In genomic region chr4:137809999-137810398, GRCm38 (mm10) we compare ENCODE assay signal across 27 mouse cellular contexts. TPM values are rescaled to one million over a fixed set of nuclear protein-coding genes. Genes with fewer than 3 reads are reported as not detected.
"Had no signal": no experiment of that assay in that cellular context is flagged by ENCODE, and none has a peak within 500 bp of the region (broad histone marks: within the 10 kb centered on the region; RNA-seq: fewer than 3 reads in every experiment).

No protein-coding gene starts in this region.

- H3K9ac ChIP-seq: forebrain, postnatal 0 days; heart, embryonic 12.5 days; hindbrain, embryonic 12.5 days; hindbrain, embryonic 14.5 days; intestine, embryonic 15.5 days; limb, embryonic 12.5 days; liver, embryonic 13.5 days; liver, embryonic 15.5 days had no signal

- H3K4me2 ChIP-seq: heart, embryonic 12.5 days; hindbrain, embryonic 12.5 days; hindbrain, embryonic 14.5 days; intestine, embryonic 15.5 days; limb, embryonic 12.5 days; liver, embryonic 13.5 days; liver, embryonic 15.5 days had no signal

- DNase-seq: forebrain, postnatal 0 days; gastrocnemius, postnatal 10 days; heart, adult 18-20 months; heart, postnatal 10 days; heart, postnatal 4 days; kidney, adult 18-20 months; kidney, adult 8-10 months; kidney, postnatal 10 days; kidney, postnatal 25 days; kidney, postnatal 4 days; liver; liver, embryonic 13.5 days had no signal

- H3K4me3 ChIP-seq: heart, embryonic 10.5 days; heart, embryonic 12.5 days; hindbrain, embryonic 10.5 days; hindbrain, embryonic 12.5 days; intestine, embryonic 15.5 days; layer of hippocampus, adult 2 months; left cerebral cortex, adult 2 months; limb, embryonic 10.5 days; limb, embryonic 12.5 days; liver, embryonic 13.5 days; liver, embryonic 15.5 days had no signal

- ATAC-seq: forebrain, postnatal 0 days; hindbrain, embryonic 16.5 days; inflammation-experienced regulatory T-cells, adult 6 months; intestine, embryonic 15.5 days; intestine, postnatal 0 days had no signal

- H3K4me1 ChIP-seq: intestine, embryonic 15.5 days; liver, embryonic 13.5 days; liver, embryonic 15.5 days had no signal

- H3K27ac ChIP-seq: heart, embryonic 10.5 days; hindbrain, embryonic 10.5 days; hindbrain, embryonic 12.5 days; hindbrain, embryonic 14.5 days; intestine, embryonic 15.5 days; layer of hippocampus, adult 2 months; left cerebral cortex, adult 2 months; limb, embryonic 10.5 days; limb, embryonic 12.5 days; liver, embryonic 13.5 days; liver, embryonic 15.5 days had no signal

- H3K27me3 ChIP-seq: intestine, embryonic 15.5 days had no signal

- H3K9me3 ChIP-seq: heart, embryonic 10.5 days; heart, embryonic 12.5 days; hindbrain, embryonic 12.5 days; intestine, embryonic 15.5 days; limb, embryonic 10.5 days; liver, embryonic 15.5 days had no signal

- H3K36me3 ChIP-seq: heart, embryonic 10.5 days; heart, embryonic 12.5 days; hindbrain, embryonic 10.5 days; hindbrain, embryonic 12.5 days; intestine, embryonic 15.5 days; limb, embryonic 10.5 days; limb, embryonic 12.5 days; liver, embryonic 13.5 days; liver, embryonic 15.5 days had no signal

RNA-seq across cellular contexts. Expression of gene Alpl, which starts 13.8 kb away (rescaled TPM):
- total RNA-seq: granulocyte monocyte progenitor cell, adult 5-6 weeks had no signal
